28 mouse cellular contexts compared by ENCODE assay signal in genomic region chr12:54502775-54503174, GRCm38 (mm10).
DNase-seq lines count a peak whose midpoint lies in the region; ATAC-seq and TF ChIP-seq lines count a peak whose summit lies in the region.
"Had no signal": no experiment of that assay in that cellular context is flagged by ENCODE, and none has a peak within 500 bp of the region (broad histone marks: within the 10 kb centered on the region; RNA-seq: fewer than 3 reads in every experiment).

No protein-coding gene starts in this region.

- peak overlapping the region; percentile 85 for H3K27ac ChIP-seq in heart, embryonic 15.5 days
- peak overlapping the region; percentile 95 for H3K27ac ChIP-seq in heart, postnatal 0 days (ENCODE audit: low read depth)
- H3K27ac ChIP-seq: embryonic facial prominence, embryonic 12.5 days; embryonic facial prominence, embryonic 15.5 days; hindbrain, embryonic 10.5 days; hindbrain, embryonic 13.5 days; intestine, embryonic 15.5 days; kidney, embryonic 15.5 days had no signal

- intact Hi-C loops in heart, postnatal 36 days (cut with DNase I), result no loop called here
- intact Hi-C loops in heart, postnatal 14 days (cut with DNase I), result no loop called here

- H3K36me3 ChIP-seq in heart, embryonic 15.5 days, result no peaks in the 10 kb centered on the region
- no peaks in the 10 kb centered on the region for H3K36me3 ChIP-seq in heart, postnatal 0 days (replicated peaks; ENCODE audit: control insufficient read depth, insufficient read depth, low read length)
- H3K36me3 ChIP-seq: embryonic facial prominence, embryonic 12.5 days; embryonic facial prominence, embryonic 15.5 days; G1E; hindbrain, embryonic 10.5 days; hindbrain, embryonic 13.5 days; intestine, embryonic 15.5 days; kidney, embryonic 15.5 days had no signal

- H3K4me3 ChIP-seq in heart, embryonic 15.5 days, result no peak overlapping the region
- H3K4me3 ChIP-seq in heart, postnatal 0 days (ENCODE audit: low read depth, low read length), result no peak overlapping the region
- H3K4me3 ChIP-seq: embryonic facial prominence, embryonic 12.5 days; embryonic facial prominence, embryonic 15.5 days; hindbrain, embryonic 10.5 days; hindbrain, embryonic 13.5 days; intestine, embryonic 15.5 days; kidney, embryonic 15.5 days had no signal

- no peaks in the 10 kb centered on the region for H3K9me3 ChIP-seq in heart, embryonic 15.5 days (replicated peaks)
- H3K9me3 ChIP-seq in heart, postnatal 0 days (replicated peaks; ENCODE audit: control insufficient read depth, low read length), result no peaks in the 10 kb centered on the region
- H3K9me3 ChIP-seq: embryonic facial prominence, embryonic 12.5 days; embryonic facial prominence, embryonic 15.5 days; hindbrain, embryonic 10.5 days; hindbrain, embryonic 13.5 days; intestine, embryonic 15.5 days; kidney, embryonic 15.5 days had no signal

- no peak for TF ChIP-seq CTCF in heart, postnatal 0 days (IDR thresholded peaks at IDR 0.05; ENCODE audit: low read depth)

- peaks cover 16% of the 10 kb centered on the region for H3K4me1 ChIP-seq in heart, embryonic 15.5 days (replicated peaks)
- peaks cover 29% of the 10 kb centered on the region for H3K4me1 ChIP-seq in heart, postnatal 0 days (ENCODE audit: control insufficient read depth, insufficient read depth)
- H3K4me1 ChIP-seq: embryonic facial prominence, embryonic 12.5 days; embryonic facial prominence, embryonic 15.5 days; hindbrain, embryonic 10.5 days; hindbrain, embryonic 13.5 days; intestine, embryonic 15.5 days; kidney, embryonic 15.5 days had no signal

- no peaks in the 10 kb centered on the region for H3K27me3 ChIP-seq in heart, embryonic 15.5 days
- no peaks in the 10 kb centered on the region for H3K27me3 ChIP-seq in heart, postnatal 0 days (ENCODE audit: control insufficient read depth, insufficient read depth, low read length)
- H3K27me3 ChIP-seq: CH12.LX; embryonic facial prominence, embryonic 12.5 days; embryonic facial prominence, embryonic 15.5 days; hindbrain, embryonic 13.5 days; intestine, embryonic 15.5 days; kidney, embryonic 15.5 days; Patski had no signal

- 0 out of 2 replicates have a peak, but pooled peaks have one; percentile 38 for TF ChIP-seq EP300 in heart, postnatal 0 days (IDR thresholded peaks at IDR 0.05; ENCODE audit: low read depth)

- no peak for ATAC-seq in heart, embryonic 15.5 days (replicated peaks; ENCODE audit: insufficient number of reproducible peaks, insufficient read depth, low FRiP score, low read depth)
- peak; percentile 70; the same call in 1 of the 2 replicates for ATAC-seq in heart, postnatal 0 days (ENCODE audit: insufficient read depth, low read depth)
- ATAC-seq: forebrain, embryonic 14.5 days; forebrain, postnatal 0 days; hindbrain, embryonic 16.5 days; intestine, embryonic 15.5 days; Patski had no signal

- DNase-seq in heart, adult 18-20 months, result peak; percentile 36
- DNase-seq in heart, postnatal 36 days, result no peak
- peak; percentile 19 to 24 for DNase-seq in heart, adult 9 months (ENCODE audit: low spot score in 2 of 2)
- DNase-seq in heart, postnatal 14 days, result no peak
- no peak for DNase-seq in heart, adult 11 months
- DNase-seq in heart, postnatal 0 days (ENCODE audit: low spot score), result peak; percentile 54
- DNase-seq: adrenal gland, postnatal 10 days; B cell, adult 2 months; cerebellum, adult 11 months; cerebellum, adult 2 months; cerebellum, adult 9-11 months; cerebellum, postnatal 25 days; forebrain, postnatal 0 days; gastrocnemius, postnatal 25 days; kidney, adult 11 months; kidney, adult 8-10 months had no signal

- H3K9ac ChIP-seq in heart, embryonic 15.5 days, result no peak overlapping the region
- H3K9ac ChIP-seq in heart, postnatal 0 days (replicated peaks; ENCODE audit: low read depth, low read length), result no peak overlapping the region
- H3K9ac ChIP-seq: embryonic facial prominence, embryonic 12.5 days; embryonic facial prominence, embryonic 15.5 days; forebrain, postnatal 0 days; hindbrain, embryonic 13.5 days; intestine, embryonic 15.5 days; kidney, embryonic 15.5 days had no signal

- H3K4me2 ChIP-seq in heart, embryonic 15.5 days, result peak overlapping the region; percentile 6; the same call in 1 of the 2 replicates
- H3K4me2 ChIP-seq in heart, postnatal 0 days (ENCODE audit: low read depth, low read length), result no peak overlapping the region
- H3K4me2 ChIP-seq: embryonic facial prominence, embryonic 12.5 days; embryonic facial prominence, embryonic 15.5 days; hindbrain, embryonic 13.5 days; intestine, embryonic 15.5 days; kidney, embryonic 15.5 days had no signal

- WGBS in heart, embryonic 15.5 days, result 52% methylated on average over 7 of the region's 7 CpGs
- WGBS in heart, postnatal 0 days, result 30% methylated on average over 7 of the region's 7 CpGs

Comparison
In these comparisons a context has a peak if more than half of its experiments do, and no peak if none do; other contexts are left out.
1. DNase-seq: peak in heart, adult 18-20 months (2 of 2), heart, adult 9 months (2 of 2) and heart, postnatal 0 days (single experiment); none in heart, postnatal 36 days (0 of 2), heart, postnatal 14 days (0 of 2) and heart, adult 11 months (single experiment).